Mouse (Mus musculus) CH12.LX (cell line): ENCODE results near the gene Gm45618. TPM values are rescaled to one million over a fixed set of nuclear protein-coding genes. Genes with fewer than 3 reads are reported as not detected.
"Not testable (repeated sequence)": the region's sequence is repeated elsewhere in the genome, so short reads cannot be mapped to it uniquely, and the experiment has no call there.

ENCODE experiments used
- DNase-seq: peaks from one replicate; pipeline ENCODE4 v3.0.0-alpha.2; 2013; ENCODE audit errors: extremely low read depth
- H3K27ac ChIP-seq: 2 replicates; pipeline ENCODE4 v1.5.1; 2012; ENCODE audit warnings: low read depth, mild to moderate bottlenecking, control low read depth, moderate library complexity; ENCODE audit not compliant: insufficient read depth
- H3K27me3 ChIP-seq: replicated peaks from 2 replicates; pipeline ENCODE3; 2012; ENCODE audit warnings: inconsistent platforms
- H3K36me3 ChIP-seq, 2 experiments: replicated peaks in 1 of 2; 2 replicates each; pipeline versions ENCODE3 to v1.6.1; 2012; ENCODE audit warnings: inconsistent platforms in 1 of 2, low read length in 1 of 2, mild to moderate bottlenecking in 1 of 2, mixed read lengths in 1 of 2, moderate library complexity in 1 of 2; ENCODE audit not compliant: control insufficient read depth in 1 of 2, insufficient read depth in 1 of 2
- H3K4me1 ChIP-seq, 2 experiments: 2 replicates each; pipeline ENCODE4 v1.6.1; 2012; ENCODE audit warnings: inconsistent platforms in 1 of 2, moderate library complexity in 1 of 2; ENCODE audit not compliant: insufficient read depth in 2 of 2, control insufficient read depth in 1 of 2
- H3K4me2 ChIP-seq: 2 replicates; pipeline ENCODE4 v1.6.1; 2012; ENCODE audit warnings: low read depth, mild to moderate bottlenecking, control low read depth; ENCODE audit not compliant: poor library complexity, insufficient read depth, severe bottlenecking
- H3K4me3 ChIP-seq, 3 experiments: fragments of 150-350 bp in 1 of 3; sonication (generic) in 1 of 3; replicated peaks in 1 of 3; 2 replicates each; pipeline versions ENCODE3 to v1.5.1; 2011 to 2012; ENCODE audit warnings: low read depth in 2 of 3, low read length in 2 of 3, mild to moderate bottlenecking in 2 of 3, moderate library complexity in 2 of 3, control low read depth in 1 of 3, improper control_type of control experiment in 1 of 3, inconsistent platforms in 1 of 3, mixed read lengths in 1 of 3; ENCODE audit not compliant: poor library complexity in 1 of 3
- H3K79me2 ChIP-seq: replicated peaks from 2 replicates; pipeline ENCODE4 v1.6.1; 2012; ENCODE audit warnings: mild to moderate bottlenecking, moderate library complexity; ENCODE audit not compliant: control insufficient read depth, poor library complexity, insufficient read depth, severe bottlenecking; ENCODE audit errors: extremely low read depth
- H3K9ac ChIP-seq: 2 replicates; pipeline ENCODE4 v1.6.1; 2012; ENCODE audit warnings: low read depth, mild to moderate bottlenecking, control low read depth, moderate library complexity; ENCODE audit not compliant: insufficient read depth
- H3K9me3 ChIP-seq: replicated peaks from 2 replicates; pipeline ENCODE3; 2012; ENCODE audit warnings: low read length, inconsistent platforms, mixed read lengths
- CHD2 ChIP-seq: IDR thresholded peaks from 2 replicates; pipeline ENCODE4 v1.6.1; 2011; ENCODE audit warnings: low read length, improper control_type of control experiment
- CTCF ChIP-seq, 2 experiments: IDR thresholded peaks in 1 of 2; conservative IDR thresholded peaks in 1 of 2; 2 replicates each; pipeline ENCODE4 v1.5.1; 2011 to 2012; ENCODE audit warnings: low read depth in 2 of 2, low read length in 2 of 2, improper control_type of control experiment in 1 of 2, inconsistent platforms in 1 of 2, mild to moderate bottlenecking in 1 of 2, moderate library complexity in 1 of 2
- HCFC1 ChIP-seq: IDR thresholded peaks from 2 replicates; pipeline ENCODE4 v1.6.1; 2012; ENCODE audit warnings: low read depth, mild to moderate bottlenecking, inconsistent platforms, low read length, improper control_type of control experiment
- IRF4 ChIP-seq: IDR thresholded peaks from 2 replicates; pipeline ENCODE4 v1.6.1; 2014; ENCODE audit warnings: low read depth, mild to moderate bottlenecking, inconsistent platforms, low read length, improper control_type of control experiment
- MAFK ChIP-seq: IDR thresholded peaks from 2 replicates; pipeline ENCODE4 v1.6.1; 2011; ENCODE audit warnings: low read length, improper control_type of control experiment; ENCODE audit not compliant: insufficient replicate concordance
- MAZ ChIP-seq: IDR thresholded peaks from 2 replicates; pipeline ENCODE4 v1.6.1; 2012; ENCODE audit warnings: low read depth, mild to moderate bottlenecking, inconsistent platforms, low read length, improper control_type of control experiment, moderate library complexity
- POLR2A ChIP-seq: IDR thresholded peaks from 2 replicates; pipeline ENCODE4 v1.6.1; 2011; ENCODE audit warnings: low read depth, mild to moderate bottlenecking, improper control_type of control experiment, low read length
- RAD21 ChIP-seq: IDR thresholded peaks from 2 replicates; pipeline ENCODE4 v1.6.1; 2011; ENCODE audit warnings: low read depth, mild to moderate bottlenecking, low read length, improper control_type of control experiment, moderate library complexity
- RCOR1 ChIP-seq: conservative IDR thresholded peaks from 2 replicates; pipeline ENCODE4 v1.6.1; 2012; ENCODE audit warnings: low read depth, mild to moderate bottlenecking, inconsistent platforms, low read length, improper control_type of control experiment
- ZMIZ1 ChIP-seq: IDR thresholded peaks from 2 replicates; pipeline ENCODE4 v1.6.1; 2012; ENCODE audit warnings: low read depth, mild to moderate bottlenecking, inconsistent platforms, low read length, improper control_type of control experiment
- dilution Hi-C: fragments of 300-500 bp; cut with MboI; formaldehyde crosslinking; loops from 2 replicates; pipeline ENCODE4 v1.14.3; 2020; ENCODE audit warnings: low sequenced_read_pairs; ENCODE audit not compliant: extremely low pct_unique_long_range_greater_than_20kb, extremely low pct_ligation_motif_present
- in situ Hi-C: fragments of 300-500 bp; cut with MboI; formaldehyde crosslinking; loops from 3 replicates; pipeline ENCODE4 v1.14.3; 2019; ENCODE audit warnings: low sequenced_read_pairs, low pct_ligation_motif_present, low pct_unique_long_range_greater_than_20kb, mixed read lengths
- polyA plus RNA-seq: library from polyadenylated mRNA; unstranded; fragments of >175 nt; gene quantifications from 2 replicates; pipeline ENCODE4 v1.2.1, GENCODE M21; 2012; ENCODE audit warnings: low read depth; ENCODE audit not compliant: insufficient read length
- total RNA-seq, 2 experiments: library from RNA; depleted of rRNA; stranded (reverse); fragments of 300-350 nt in 1 of 2; fragments of >200 nt in 1 of 2; gene quantifications; 2 replicates each; pipeline ENCODE4 v1.2.3; 2012 to 2014

Gene Gm45618
- total and polyA plus RNA-seq, 3 experiments, result not detected

GRCm38 (mm10) chr7:142159366-142159765 is 38.8 kb upstream of the Gm45618 start:
- no peak overlapping the region for H3K4me2 ChIP-seq
- H3K27me3 ChIP-seq, result peaks cover 79% of the 10 kb centered on the region
- no peak overlapping the region for H3K27ac ChIP-seq
- H3K4me1 ChIP-seq, result no peaks in the 10 kb centered on the region
- in situ Hi-C loops (no loop called here), dilution Hi-C loops (no loop called here)
- H3K9ac ChIP-seq, result no peak overlapping the region
- no peaks in the 10 kb centered on the region for H3K79me2 ChIP-seq
- TF ChIP-seq CTCF (conservative IDR thresholded peaks at IDR 0.05 in 1 of 2, IDR thresholded peaks at IDR 0.05 in 1 of 2; ENCODE audit: low read depth in 2 of 2, low read length in 2 of 2), result no peak
- TF ChIP-seq RCOR1, result no peak
- no peak for TF ChIP-seq MAZ
- TF ChIP-seq HCFC1, result no peak
- no peak for TF ChIP-seq ZMIZ1
- TF ChIP-seq RAD21, result no peak
- no peak for TF ChIP-seq IRF4
- no peak overlapping the region for H3K4me3 ChIP-seq
- H3K36me3 ChIP-seq, result no peaks in the 10 kb centered on the region
- H3K9me3 ChIP-seq, result no peaks in the 10 kb centered on the region
- DNase-seq, result no peak

DNA sequence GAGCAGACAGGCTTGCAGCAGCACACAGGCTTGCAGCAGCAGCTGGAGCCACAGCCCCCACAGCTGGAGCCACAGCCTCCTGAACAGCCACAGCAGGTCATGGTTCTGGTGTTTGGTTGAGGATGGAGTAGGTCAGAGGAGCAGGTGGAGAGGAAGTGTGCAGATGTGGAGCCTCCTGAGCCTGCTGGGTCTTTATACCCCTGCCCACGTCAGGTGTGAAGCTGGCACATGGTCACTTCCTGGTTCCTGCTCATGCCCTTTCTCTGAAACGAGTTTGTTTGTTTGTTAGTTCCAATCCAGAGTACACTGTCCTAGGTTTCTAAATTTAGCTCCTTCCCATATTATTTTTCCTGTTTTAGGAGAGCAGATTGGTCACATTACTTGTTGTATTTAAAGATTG is 36.5 kb upstream of the Gm45618 start, which contains the start of gene Gm29735:
TSS of gene Gm29735 (minus strand) at position 101 of the 400 bp plus-strand sequence.
- H3K9ac ChIP-seq, in situ Hi-C loops, H3K27ac ChIP-seq, H3K4me2 ChIP-seq, H3K79me2 ChIP-seq, H3K36me3 ChIP-seq, H3K4me3 ChIP-seq, H3K4me1 ChIP-seq, H3K9me3 ChIP-seq, DNase-seq, dilution Hi-C loops: not testable (repeated sequence)
- H3K27me3 ChIP-seq, result peaks cover 77% of the 10 kb centered on the region

DNA sequence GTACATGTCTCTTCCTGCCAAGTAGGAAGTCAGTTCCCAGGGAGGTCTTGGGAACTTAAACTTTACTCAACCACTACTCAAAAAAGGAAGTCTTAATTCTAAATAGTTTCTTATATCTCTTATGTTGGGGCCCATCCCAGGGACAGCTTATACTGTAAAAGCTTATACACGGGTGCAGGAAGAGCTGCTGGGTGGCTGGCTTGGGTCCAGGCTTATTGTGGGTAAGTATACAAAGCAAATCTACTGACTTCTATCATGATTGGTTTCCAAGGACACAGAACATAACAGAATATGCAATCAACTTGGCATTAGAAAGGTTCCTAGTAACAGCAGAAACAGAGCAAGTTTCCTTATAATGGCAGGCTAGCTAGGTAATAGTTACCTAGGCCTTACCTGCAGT is 34.8 kb upstream of the Gm45618 start:
- in situ Hi-C loops, result no loop called here
- Histone ChIP-seq H3K27me3 (peaks cover 67% of the 10 kb centered on the region), H3K4me3 (no peak overlapping the region), H3K4me2 (no peak overlapping the region), H3K27ac (no peak overlapping the region), H3K9ac (no peak overlapping the region), H3K79me2 (no peaks in the 10 kb centered on the region), H3K36me3 (no peaks in the 10 kb centered on the region), H3K9me3 (peaks cover 4% of the 10 kb centered on the region), H3K4me1 (no peaks in the 10 kb centered on the region)
- DNase-seq, result no peak
- dilution Hi-C loops, result no loop called here
- TF ChIP-seq POLR2A, result no peak
- TF ChIP-seq CHD2, result no peak
- no peak for TF ChIP-seq MAFK
- TF ChIP-seq HCFC1, result no peak
